Mouse (Mus musculus) ES-Bruce4 (cell line): Measurements from ENCODE around the gene Tmem248. TPM values are rescaled to one million over a fixed set of nuclear protein-coding genes. Genes with fewer than 3 reads are reported as not detected.
A peak's percentile ranks its signal among the peaks of the same experiment; 100 is the strongest.

Experiments
- H3K27ac ChIP-seq: 2 replicates; pipeline ENCODE4 v1.5.1; 2012; ENCODE audit warnings: low read length, inconsistent platforms; ENCODE audit not compliant: insufficient read depth
- H3K27me3 ChIP-seq: 2 replicates; pipeline ENCODE4 v1.6.1; 2012; ENCODE audit warnings: mild to moderate bottlenecking, low read length, inconsistent platforms; ENCODE audit not compliant: control insufficient read depth, poor library complexity, insufficient read depth, severe bottlenecking
- H3K36me3 ChIP-seq: 2 replicates; pipeline ENCODE4 v1.6.1; 2012; ENCODE audit warnings: inconsistent platforms, mild to moderate bottlenecking, low read length, moderate library complexity; ENCODE audit not compliant: control insufficient read depth, poor library complexity, insufficient read depth, severe bottlenecking
- H3K4me1 ChIP-seq: one replicate; pipeline ENCODE4 v1.8.1; 2011; ENCODE audit warnings: low read length; ENCODE audit not compliant: control insufficient read depth, insufficient read depth
- H3K4me3 ChIP-seq: 2 replicates; pipeline ENCODE4 v1.5.1; 2011; ENCODE audit warnings: low read depth, mild to moderate bottlenecking, low read length
- H3K9ac ChIP-seq: 2 replicates; pipeline ENCODE4 v1.6.1; 2012; ENCODE audit warnings: low read depth, mild to moderate bottlenecking, inconsistent platforms; ENCODE audit not compliant: poor library complexity, severe bottlenecking
- H3K9me3 ChIP-seq: replicated peaks from 2 replicates; pipeline ENCODE4 v1.6.1; 2012; ENCODE audit warnings: mild to moderate bottlenecking, low read length, inconsistent platforms; ENCODE audit not compliant: control insufficient read depth, poor library complexity, insufficient read depth, severe bottlenecking
- CTCF ChIP-seq: IDR thresholded peaks from one replicate; pipeline ENCODE4 v1.8.1; 2011; ENCODE audit warnings: low read depth, low read length
- EP300 ChIP-seq: IDR thresholded peaks from 2 replicates; pipeline ENCODE4 v1.6.1; 2011; ENCODE audit warnings: low read depth, low read length; ENCODE audit not compliant: insufficient read depth
- POLR2A ChIP-seq: IDR thresholded peaks from one replicate; pipeline ENCODE4 v1.8.1; 2011; ENCODE audit warnings: low read length; ENCODE audit not compliant: insufficient read depth
- polyA plus RNA-seq: library from polyadenylated mRNA; stranded (reverse); fragments of >200 nt; gene quantifications from 2 replicates; pipeline ENCODE4 v1.2.4, GENCODE M21; 2011; ENCODE audit warnings: low read depth; ENCODE audit not compliant: missing spikeins, insufficient read depth, insufficient read length

The Tmem248 gene
- polyA plus RNA-seq, 1 experiment, result 60.2 TPM

DNA sequence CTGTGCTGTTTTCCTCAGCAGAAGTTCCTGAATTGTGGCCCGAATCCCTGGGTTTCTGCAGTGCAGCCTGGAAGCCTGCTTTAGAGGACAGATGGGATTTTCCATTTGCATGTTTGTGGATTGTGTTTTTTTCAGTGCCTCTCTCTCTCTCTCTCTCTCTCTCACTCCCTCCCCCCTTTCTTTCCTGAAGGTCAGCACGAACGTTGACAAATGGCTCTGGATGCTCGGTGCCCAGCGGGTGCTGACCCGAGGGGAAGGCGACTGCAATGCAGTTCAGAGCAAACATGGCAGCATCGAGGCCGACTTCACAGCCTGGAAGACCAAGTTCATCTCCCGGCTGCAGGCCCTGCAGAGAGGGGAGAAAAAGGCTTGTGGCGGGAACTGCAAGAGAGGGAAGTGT lies 52.1 kb downstream of the Tmem248 start:
- Histone ChIP-seq H3K27ac (no peak overlapping the region), H3K4me3 (no peak overlapping the region), H3K4me1 (no peaks in the 10 kb centered on the region), H3K9me3 (no peaks in the 10 kb centered on the region), H3K27me3 (no peaks in the 10 kb centered on the region), H3K9ac (no peak overlapping the region), H3K36me3 (peaks cover 22% of the 10 kb centered on the region)
- TF ChIP-seq EP300 (no peak), POLR2A (no peak), CTCF (no peak)

DNA sequence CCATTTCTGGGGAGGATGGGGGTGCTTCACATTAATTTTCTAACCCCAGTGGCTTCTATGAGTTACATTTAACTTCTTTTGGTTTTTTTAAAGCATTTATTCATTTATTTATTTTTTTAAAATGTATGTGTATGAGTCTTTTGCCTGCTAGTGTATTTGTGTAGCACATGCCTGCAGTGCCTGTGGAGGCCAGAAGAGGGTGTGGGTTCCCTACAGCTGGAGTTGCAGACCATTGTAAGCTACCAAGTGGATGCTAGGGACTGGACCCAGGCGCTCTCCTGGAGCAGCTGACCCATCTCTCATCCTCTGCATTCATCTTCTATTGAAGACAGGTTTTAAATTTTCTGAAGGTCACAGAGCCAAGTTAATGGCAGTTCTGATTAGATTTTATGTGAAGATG lies 55.5 kb downstream of the Tmem248 start:
- TF ChIP-seq EP300 (no peak), CTCF (peak; percentile 65), POLR2A (no peak)
- H3K9ac ChIP-seq, result no peak overlapping the region
- H3K27me3 ChIP-seq, result no peaks in the 10 kb centered on the region
- peaks cover 25% of the 10 kb centered on the region for H3K36me3 ChIP-seq
- H3K9me3 ChIP-seq, result no peaks in the 10 kb centered on the region
- H3K27ac ChIP-seq, result no peak overlapping the region
- H3K4me3 ChIP-seq, result no peak overlapping the region
- H3K4me1 ChIP-seq, result no peaks in the 10 kb centered on the region

DNA sequence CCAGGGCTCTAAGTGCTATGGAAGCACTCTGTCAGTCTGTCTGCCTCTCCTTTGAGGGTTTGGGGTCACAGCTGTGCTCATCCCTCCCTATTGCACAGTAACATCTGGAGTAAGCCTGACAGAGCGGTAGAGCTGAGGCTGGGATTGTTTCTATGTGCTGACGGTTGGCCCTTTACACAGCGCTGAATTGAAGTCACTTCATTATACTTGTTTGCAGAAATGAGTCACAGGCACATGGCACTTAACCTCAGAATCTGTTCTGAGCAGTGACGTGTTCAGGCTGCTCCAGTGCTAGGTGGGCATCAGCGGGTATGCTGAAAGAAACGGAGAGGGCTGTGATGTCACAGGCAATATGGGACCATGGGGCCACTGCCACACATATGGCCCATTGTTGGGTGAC lies 56.2 kb downstream of the Tmem248 start:
- H3K36me3 ChIP-seq, result peaks cover 23% of the 10 kb centered on the region
- TF ChIP-seq CTCF, result no peak

DNA sequence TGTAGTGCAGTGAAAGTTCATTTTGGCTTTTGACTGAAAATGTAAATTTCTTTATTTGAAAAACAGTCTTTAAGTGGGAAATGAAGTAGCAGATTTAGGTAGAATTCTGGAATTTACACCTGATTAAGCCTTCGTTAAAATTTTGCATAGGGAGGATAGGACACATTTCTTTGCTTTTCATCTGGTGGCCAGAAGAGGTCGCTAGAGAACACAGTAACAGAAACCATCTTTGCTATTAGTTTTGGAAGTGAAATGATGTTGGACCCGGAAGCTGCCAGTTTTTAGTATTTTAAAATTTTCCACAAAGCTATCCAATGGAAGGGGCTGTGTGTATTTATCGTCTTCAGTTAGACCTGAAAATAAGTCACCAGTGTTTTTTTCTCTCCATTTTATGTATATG lies 58.6 kb downstream of the Tmem248 start:
- TF ChIP-seq POLR2A (no peak), CTCF (no peak)
- Histone ChIP-seq H3K4me1 (no peaks in the 10 kb centered on the region), H3K9ac (no peak overlapping the region), H3K4me3 (no peak overlapping the region), H3K36me3 (peaks cover 31% of the 10 kb centered on the region), H3K27ac (no peak overlapping the region), H3K27me3 (no peaks in the 10 kb centered on the region), H3K9me3 (no peaks in the 10 kb centered on the region)

More for the DNA sequence above, 56.2 kb downstream of the Tmem248 start:
- no peak overlapping the region for H3K4me3 ChIP-seq
- no peak overlapping the region for H3K9ac ChIP-seq
- no peak overlapping the region for H3K27ac ChIP-seq
- H3K9me3 ChIP-seq, result no peaks in the 10 kb centered on the region
- no peaks in the 10 kb centered on the region for H3K4me1 ChIP-seq
- no peaks in the 10 kb centered on the region for H3K27me3 ChIP-seq

DNA sequence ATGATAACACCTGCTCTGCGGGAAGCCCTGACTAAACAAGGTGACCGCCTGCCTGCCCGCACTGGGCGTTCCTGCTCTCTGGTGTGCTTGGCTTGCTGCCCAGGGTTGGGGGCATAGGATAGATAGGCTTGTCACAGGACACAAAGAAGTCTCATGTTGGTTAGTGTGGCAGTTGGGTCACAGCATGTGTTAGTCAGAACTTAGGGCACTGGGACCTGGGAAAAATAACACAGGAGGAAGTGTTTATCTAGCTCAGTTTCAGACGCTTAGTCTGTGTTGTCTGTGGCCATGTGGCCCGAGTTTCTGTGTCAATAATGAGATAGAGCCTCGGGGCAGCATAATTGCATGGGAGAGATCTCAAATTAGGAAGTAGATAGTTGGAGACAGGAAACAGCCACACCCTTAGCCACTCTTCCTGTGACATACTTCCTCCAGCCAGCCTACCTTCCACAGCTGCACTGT lies 61.2 kb downstream of the Tmem248 start:
- no peaks in the 10 kb centered on the region for H3K27me3 ChIP-seq
- no peak overlapping the region for H3K9ac ChIP-seq
- no peak for TF ChIP-seq POLR2A
- TF ChIP-seq EP300, result no peak
- no peak for TF ChIP-seq CTCF
- H3K36me3 ChIP-seq, result peaks cover 31% of the 10 kb centered on the region
- H3K4me3 ChIP-seq, result no peak overlapping the region
- H3K9me3 ChIP-seq, result 0 out of 2 replicates have a peak, but pooled peaks cover under 1% of the 10 kb centered on the region
- H3K27ac ChIP-seq, result no peak overlapping the region
- no peaks in the 10 kb centered on the region for H3K4me1 ChIP-seq

DNA sequence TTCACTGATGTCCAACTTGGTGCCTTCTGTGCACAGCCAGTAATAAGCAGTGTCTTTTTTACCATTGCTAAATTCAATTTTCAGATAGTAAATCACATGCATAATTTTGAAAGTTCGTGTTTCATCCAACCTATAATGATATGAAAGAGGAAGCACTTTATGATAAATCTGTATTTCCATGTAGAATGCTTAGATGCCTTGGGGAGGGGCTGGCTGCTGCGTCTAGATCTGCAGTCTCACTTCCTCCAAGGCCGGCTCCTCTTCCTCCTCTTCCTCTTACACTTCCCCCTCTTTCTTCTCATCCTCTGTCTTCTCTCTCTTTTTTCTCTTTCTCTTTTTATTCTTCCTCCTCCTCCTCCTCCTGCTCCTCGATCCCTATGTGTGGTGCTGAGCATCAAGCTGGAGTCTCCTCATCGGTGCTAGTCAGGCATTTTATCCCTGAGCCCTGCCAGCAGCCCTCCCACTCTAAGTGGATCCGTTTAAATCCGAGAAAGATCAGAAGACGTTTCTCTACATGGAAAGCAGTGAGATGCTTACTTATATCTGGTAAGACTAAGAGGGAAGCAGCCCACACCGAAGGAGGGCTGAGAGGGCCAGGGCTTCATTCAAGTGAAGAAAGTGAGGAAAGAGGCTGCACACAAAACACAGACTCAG lies 66.3 kb downstream of the Tmem248 start:
- Histone ChIP-seq H3K9me3 (peaks cover 6% of the 10 kb centered on the region; the same call in 1 of the 2 replicates), H3K4me3 (no peak overlapping the region), H3K36me3 (peaks cover 24% of the 10 kb centered on the region), H3K4me1 (no peaks in the 10 kb centered on the region), H3K27me3 (no peaks in the 10 kb centered on the region), H3K9ac (no peak overlapping the region), H3K27ac (no peak overlapping the region)
- TF ChIP-seq CTCF (no peak), EP300 (no peak), POLR2A (no peak)
